Mouse (Mus musculus) brain, embryonic 14.5 days (tissue): ENCODE results near the gene Cntn1. TPM values are rescaled to one million over a fixed set of nuclear protein-coding genes. Genes with fewer than 3 reads are reported as not detected.
A peak's percentile ranks its signal among the peaks of the same experiment; 100 is the strongest.

Experiments
- DNase-seq: peaks from one replicate; pipeline ENCODE4 v3.0.0-alpha.2; 2011; ENCODE audit warnings: low read depth
- CTCF ChIP-seq: fragments of 200-500 bp; IDR thresholded peaks from 2 replicates; pipeline ENCODE4 v1.5.1; 2012; ENCODE audit warnings: inconsistent platforms, mild to moderate bottlenecking, moderate library complexity, borderline replicate concordance; ENCODE audit not compliant: insufficient read depth, insufficient read length; ENCODE audit errors: extremely low read depth
- POLR2A ChIP-seq: fragments of 200-500 bp; IDR thresholded peaks from 2 replicates; pipeline ENCODE4 v1.6.1; 2012; ENCODE audit warnings: mild to moderate bottlenecking, inconsistent platforms, borderline replicate concordance; ENCODE audit not compliant: poor library complexity, insufficient read depth, insufficient read length, severe bottlenecking; ENCODE audit errors: extremely low read depth
- polyA plus RNA-seq: library from polyadenylated mRNA; depleted of rRNA; stranded (reverse); fragments of >200 nt; gene quantifications from 2 replicates; pipeline ENCODE4 v1.2.3, GENCODE M21; 2012

The Cntn1 gene
- polyA plus RNA-seq, 1 experiment = 26.3 TPM

DNA sequence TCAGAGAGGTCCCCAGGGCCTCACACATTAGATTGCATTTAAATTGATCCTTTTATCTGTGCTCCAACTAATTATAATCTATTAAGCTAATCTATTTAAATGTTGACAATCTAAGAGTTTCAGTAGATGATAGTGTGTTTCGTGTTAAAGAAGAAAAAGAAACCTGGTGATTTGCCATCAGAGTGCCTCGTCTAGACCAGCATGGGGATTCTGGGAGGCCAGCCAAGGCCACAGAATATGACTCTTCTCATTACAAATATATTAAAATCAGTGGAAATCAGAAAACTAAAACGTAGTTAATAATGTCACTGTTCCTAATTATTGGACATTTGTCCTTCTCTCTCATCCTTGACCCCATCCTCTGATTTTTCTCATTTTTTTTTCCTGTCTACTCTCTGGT, 164.9 kb downstream of the Cntn1 start:
- no peak for TF ChIP-seq POLR2A
- TF ChIP-seq CTCF = no peak
- DNase-seq = no peak

DNA sequence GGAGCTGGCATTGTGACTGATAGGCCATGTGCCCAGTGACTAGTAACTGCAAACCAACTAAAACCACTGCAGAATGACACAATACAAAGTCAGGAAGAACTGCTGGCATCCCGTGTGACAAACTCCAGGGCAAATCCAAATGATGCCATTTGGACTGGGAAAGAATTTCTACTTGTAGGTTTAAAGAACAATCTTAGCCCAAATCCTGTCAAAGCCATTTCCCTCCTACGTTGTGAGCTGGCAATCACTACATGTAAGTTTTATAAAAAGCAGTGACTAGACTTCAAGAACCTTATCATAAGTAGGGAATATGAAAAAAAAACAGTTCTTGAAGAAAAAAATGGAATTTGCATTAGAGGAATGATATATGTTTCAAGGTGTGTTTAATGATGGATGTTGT, 170.5 kb downstream of the Cntn1 start:
- DNase-seq = no peak
- TF ChIP-seq POLR2A = no peak
- TF ChIP-seq CTCF = no peak

DNA sequence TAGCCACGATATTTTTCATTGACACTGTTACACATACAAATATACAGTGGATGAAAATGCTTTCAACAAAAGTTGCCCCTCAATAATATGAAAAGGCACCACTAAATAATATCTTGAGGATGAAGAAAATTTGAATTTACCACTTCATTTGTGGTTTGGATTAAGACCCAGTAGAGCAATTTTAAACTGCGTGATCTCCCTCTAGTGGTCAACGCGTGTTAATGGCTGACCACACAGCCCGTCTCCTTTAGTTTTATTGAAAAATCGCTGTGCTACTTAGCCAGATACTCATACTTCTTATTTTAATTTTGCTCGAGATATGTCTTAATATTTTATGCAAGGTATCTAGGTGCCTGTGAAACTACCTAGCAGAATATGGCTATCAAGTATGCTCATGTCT, 180.4 kb downstream of the Cntn1 start:
- peak; percentile 77 for DNase-seq

DNA sequence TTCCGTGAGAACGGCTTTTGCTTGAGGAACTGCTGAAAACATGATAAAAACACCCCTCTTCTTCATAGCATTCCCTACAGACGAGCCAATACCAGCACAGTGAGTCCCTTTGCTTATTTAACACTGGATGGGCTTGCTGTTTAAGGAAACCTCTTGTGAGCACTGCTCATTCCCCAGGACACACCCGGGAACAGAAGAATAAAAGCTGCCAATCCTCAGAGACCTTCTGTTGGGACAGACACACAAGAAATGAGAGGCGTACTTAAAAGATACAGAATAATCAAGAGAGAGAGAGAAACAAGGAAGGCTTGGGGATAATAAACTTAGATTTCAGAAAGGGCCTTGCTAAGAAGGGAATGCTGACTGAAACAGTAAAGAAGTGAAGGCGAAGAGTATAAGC, 184.9 kb downstream of the Cntn1 start:
- no peak for TF ChIP-seq CTCF
- TF ChIP-seq POLR2A = no peak
- DNase-seq = no peak

More for the DNA sequence above, 180.4 kb downstream of the Cntn1 start:
- TF ChIP-seq POLR2A = no peak
- TF ChIP-seq CTCF = peak; percentile 78; the same call in 1 of the 2 replicates

DNA sequence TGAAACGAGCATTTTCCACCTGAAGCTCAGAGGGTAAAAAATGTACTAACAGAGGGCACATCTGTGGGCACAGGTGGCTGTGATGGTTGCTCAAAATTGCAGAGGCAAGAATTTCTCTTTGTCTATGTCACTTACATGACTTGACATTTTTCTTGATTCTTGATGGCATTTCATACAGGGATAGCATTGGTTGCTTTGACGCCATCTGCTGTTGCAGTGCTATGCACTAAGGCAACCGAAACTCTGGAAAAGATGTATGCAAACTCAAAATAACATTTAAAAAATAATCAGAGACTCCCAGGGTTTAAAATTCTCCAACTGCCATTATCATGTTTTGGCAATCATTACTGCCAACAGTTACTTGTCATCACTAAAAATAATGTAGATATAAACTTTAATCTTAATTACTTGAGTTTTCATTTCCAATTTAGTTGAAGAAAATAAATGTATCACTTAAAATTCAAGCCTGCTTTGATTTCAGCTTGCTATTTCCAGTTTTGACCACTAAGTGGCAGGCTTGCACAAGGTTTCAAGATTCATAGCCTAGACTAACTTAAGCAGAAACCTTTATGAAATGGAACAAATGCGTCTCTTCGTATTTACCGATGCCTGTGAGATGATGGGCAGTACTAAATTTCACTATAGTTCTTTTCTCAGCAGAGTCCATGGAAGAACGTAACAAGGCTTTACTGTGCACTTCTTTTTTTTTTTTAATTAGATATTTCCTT, 214.2 kb downstream of the Cntn1 start:
- DNase-seq = peak; percentile 89
- TF ChIP-seq CTCF (peak; percentile 51; the same call in 1 of the 2 replicates), POLR2A (no peak)

DNA sequence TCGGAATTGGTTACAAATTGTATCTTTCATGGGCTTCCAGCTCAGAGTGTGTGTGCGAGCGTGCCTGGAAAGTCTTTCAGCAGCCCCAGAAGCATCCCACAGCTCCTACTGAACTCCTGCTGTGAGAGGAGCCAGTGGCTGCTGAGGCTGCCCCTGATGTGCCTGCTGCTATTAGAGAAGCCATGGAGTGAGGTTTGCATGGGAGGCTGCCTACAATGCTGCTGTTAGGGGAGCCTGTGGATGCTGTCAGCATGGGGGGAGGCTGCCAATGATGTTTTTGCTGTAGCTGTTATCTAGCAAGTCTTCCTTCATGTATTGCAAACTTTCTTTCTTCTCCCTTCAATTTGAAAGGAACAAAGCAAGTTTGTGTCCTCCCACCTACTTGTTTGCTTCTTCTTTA, 217.4 kb downstream of the Cntn1 start:
- TF ChIP-seq POLR2A = no peak
- no peak for TF ChIP-seq CTCF

DNA sequence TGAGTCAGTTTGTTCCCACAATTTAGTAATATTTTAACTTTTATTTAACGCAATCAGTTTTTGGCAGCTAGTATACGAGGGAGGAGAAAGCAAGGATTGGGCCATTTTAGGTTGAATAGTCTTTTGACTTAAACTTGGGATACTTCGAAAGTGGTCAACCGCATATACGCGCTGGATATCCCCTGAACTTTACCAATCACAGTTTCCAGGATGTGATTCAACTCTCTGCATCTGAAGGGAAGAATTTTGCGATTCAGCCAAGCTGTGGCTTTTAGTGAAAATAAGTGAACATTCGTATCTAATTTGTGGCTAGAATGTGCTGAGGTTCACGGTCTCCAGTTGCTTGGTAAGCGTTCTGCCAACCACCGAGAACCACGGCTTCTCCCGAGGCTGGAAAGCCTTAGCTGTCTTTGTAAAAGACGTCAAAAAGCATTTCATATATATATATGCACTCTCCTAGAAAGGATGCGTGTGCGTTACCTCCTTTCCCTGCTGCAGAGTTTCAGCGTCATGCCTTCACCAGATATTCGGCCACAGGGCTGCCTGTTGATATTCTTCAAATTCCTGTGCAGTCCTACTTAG, 217.9 kb downstream of the Cntn1 start:
- DNase-seq = no peak
- TF ChIP-seq CTCF (no peak), POLR2A (no peak)

More for the DNA sequence above, 217.4 kb downstream of the Cntn1 start:
- DNase-seq = peak; percentile 18

DNA sequence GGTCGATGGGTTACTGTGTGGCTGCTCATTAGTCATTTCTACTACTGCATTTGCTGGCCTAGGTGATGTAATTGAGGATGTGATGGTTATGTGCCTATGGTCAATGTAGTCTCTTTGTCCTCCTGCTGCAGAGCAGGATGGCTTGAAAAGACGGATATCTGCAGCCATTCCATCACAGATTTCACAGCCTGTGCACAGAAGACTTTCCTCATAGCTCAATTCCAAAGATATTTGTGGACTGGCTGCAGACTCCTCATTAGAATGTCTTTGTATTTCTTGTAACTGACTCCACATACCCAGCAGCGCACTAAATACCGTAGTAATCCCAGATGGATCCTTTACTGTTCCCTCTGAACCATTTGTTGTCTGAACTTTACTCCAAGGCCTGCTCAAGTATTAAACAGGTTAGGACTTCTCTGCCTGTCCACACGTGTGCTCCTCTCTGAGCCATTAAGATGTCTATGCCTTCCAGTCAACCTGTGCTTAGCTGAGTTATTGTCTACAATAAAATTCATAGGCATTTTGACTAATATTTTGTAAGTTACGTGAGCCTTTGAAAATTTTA, 220.9 kb downstream of the Cntn1 start:
- TF ChIP-seq CTCF (no peak), POLR2A (no peak)

DNA sequence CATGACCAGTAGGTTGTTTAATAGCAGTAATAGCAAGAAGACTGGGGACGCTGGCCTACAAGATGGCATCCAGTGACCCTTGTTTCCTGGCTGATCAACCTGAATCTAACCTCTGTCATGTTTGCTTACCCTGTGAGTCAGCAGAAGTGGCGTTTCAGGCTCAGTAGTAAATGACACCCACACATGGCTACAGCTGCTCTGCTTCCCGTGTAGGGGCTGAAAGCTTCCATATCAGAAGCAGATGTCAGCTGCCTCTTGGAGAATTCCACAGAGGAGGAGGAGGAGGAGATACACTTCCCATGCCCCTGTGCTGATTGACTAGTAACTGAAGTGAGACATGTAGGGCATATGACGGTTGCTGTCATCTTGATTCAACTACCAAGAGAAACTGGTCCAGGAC, 225.9 kb downstream of the Cntn1 start:
- no peak for TF ChIP-seq CTCF

More for the DNA sequence above, 220.9 kb downstream of the Cntn1 start:
- no peak for DNase-seq

DNA sequence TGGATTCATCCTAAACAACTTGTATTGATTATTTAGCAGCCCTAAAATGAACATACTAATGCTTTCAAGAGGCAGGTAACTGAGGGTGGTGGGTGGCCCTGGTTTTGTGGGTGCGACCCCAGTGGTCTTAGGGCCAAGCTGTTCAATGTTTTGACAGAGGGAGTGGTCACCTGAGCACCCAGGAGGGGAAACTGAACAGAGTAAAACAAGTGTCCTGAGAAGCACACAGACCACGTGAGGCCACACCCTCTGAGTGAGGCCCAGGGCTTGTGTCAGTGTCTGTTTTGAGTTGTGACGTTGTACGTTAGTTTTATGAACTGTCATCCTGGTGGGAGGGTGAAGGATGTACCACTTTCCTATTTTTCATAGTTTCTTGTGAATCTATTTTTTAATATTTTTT, 227.0 kb downstream of the Cntn1 start:
- TF ChIP-seq POLR2A (no peak), CTCF (no peak)
- DNase-seq = no peak

More for the DNA sequence above, 225.9 kb downstream of the Cntn1 start:
- DNase-seq = no peak

DNA sequence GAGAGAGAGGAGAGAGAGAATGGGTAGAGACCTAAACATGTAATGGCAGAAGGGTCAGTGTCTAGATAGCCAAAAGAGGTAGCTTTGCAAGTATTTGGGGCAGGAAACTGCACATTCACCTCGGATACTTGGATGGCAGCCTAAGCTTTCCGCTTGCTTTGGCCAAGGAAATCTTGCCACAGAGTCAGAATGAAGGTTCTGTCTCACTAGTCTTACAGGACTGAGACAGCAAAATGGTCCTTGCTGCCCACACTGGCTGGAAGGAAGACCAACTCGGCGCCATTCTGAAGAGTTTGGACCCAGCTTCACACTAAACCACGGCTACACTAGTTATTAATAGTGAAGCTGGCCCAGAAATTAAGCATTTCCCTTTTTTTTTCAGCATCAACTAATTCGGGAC, 230.0 kb downstream of the Cntn1 start:
- no peak for DNase-seq
- TF ChIP-seq POLR2A = no peak
- no peak for TF ChIP-seq CTCF

DNA sequence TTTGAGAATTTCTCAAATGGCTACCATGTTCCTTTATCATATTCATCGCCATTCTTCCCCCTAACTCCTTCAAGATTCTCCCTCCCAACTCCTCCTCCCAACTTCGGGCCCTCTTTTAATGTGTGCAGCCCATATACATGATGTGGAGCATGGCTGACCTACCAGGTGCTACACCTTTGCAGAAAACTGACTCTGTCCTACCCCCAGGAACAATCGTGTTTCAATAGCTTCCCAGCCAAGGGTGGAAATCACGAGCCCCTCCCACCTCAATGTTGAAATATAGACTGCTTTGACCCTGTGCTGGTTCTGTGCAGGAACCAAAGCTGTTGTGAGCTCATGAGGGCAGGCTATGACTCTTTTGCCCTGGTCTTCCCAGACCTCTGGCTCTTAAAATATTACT, 236.7 kb downstream of the Cntn1 start:
- TF ChIP-seq CTCF (no peak), POLR2A (no peak)

More for the DNA sequence above, 236.7 kb downstream of the Cntn1 start:
- no peak for DNase-seq
